Mouse (Mus musculus): ENCODE data around the gene Rab11fip4.

DNA sequence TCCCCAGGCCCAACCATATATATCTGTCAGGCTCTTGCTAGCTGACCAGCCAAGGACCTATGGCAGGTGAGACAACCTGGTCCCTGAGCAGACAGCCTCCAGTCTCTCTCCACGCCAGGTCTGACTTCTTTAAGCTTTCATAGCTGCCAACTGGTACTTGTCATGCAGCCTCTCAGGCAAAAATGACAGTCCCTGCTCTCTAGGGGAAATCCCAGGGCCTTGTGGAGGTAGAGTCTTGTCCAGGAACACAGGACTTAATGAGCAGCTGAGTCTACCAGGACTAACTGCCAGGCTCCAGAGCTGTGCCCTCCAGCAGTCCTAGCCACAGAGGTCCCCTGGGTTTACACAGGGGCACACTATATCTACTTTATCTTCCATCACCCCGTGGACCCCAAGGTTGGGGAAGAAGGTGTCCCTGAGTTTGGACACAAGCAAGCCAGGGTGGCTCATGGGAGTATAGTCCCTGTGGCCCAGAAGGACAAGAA, 85.5 kb downstream of the Rab11fip4 start:
- TF ChIP-seq CTCF (IDR thresholded peaks at IDR 0.05; ENCODE audit: borderline replicate concordance, insufficient read depth, low read depth, low read length) (no peak), POLR2A (IDR thresholded peaks at IDR 0.05; ENCODE audit: borderline replicate concordance, insufficient read depth, low read length) (no peak)
